Mouse (Mus musculus): ENCODE data around the gene Defb6. TPM values are rescaled to one million over a fixed set of nuclear protein-coding genes. Genes with fewer than 3 reads are reported as not detected.

Gene Defb6
- polyA plus RNA-seq (2016; fragmentation: Nextera tagmentation; extraction: Ambion mirVana) = not detected in 2 replicates

DNA sequence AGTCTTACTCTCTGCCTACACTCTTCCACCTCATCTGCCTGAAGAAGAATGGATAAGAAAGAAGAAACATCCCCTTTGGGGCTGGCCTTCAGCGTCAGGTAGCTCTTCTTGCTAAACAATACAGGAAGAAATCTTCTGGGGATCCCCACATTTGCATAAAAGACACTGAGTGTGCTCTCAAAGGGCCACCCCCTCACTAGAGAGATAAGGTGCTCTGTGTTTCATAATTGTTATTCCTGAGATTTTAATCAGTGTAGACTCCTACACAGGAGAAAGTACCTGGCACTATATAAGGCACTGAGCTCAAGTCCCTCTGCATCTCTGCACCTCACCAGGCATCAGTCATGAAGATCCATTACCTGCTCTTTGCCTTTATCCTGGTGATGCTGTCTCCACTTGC is at the start of gene Defb6:
Gene Defb6, plus strand, starts transcription at position 318 of the 400 bp plus-strand sequence.
- no peaks in the 10 kb centered on the region for H3K4me1 ChIP-seq
- ATAC-seq (ENCODE audit: low FRiP score, low read depth) = no peak
- WGBS = 61% methylated on average over 1 of the region's 1 CpGs

GRCm38 (mm10) chr8:19238101-19238500 is 12.8 kb downstream of the Defb6 start:
- Histone ChIP-seq H3K36me3 (no peaks in the 10 kb centered on the region), H3K9me3 (no peaks in the 10 kb centered on the region), H3K4me2 (replicated peaks) (no peak overlapping the region), H3K27ac (no peak overlapping the region), H3K4me1 (no peaks in the 10 kb centered on the region), H3K9ac (no peak overlapping the region), H3K27me3 (replicated peaks) (no peaks in the 10 kb centered on the region), H3K4me3 (no peak overlapping the region)
- no peak for ATAC-seq (ENCODE audit: low FRiP score, low read depth)
- 65% methylated on average over 1 of the region's 1 CpGs for WGBS

More for the DNA sequence above, at the start of gene Defb6:
- H3K4me3 ChIP-seq = no peak within 1 kb of the TSS
- H3K36me3 ChIP-seq = no peaks in the 10 kb centered on the region
- no peak within 1 kb of the TSS for H3K4me2 ChIP-seq (replicated peaks)
- H3K9me3 ChIP-seq = no peaks in the 10 kb centered on the region
- H3K9ac ChIP-seq = no peak within 1 kb of the TSS
- H3K27me3 ChIP-seq (replicated peaks) = no peaks in the 10 kb centered on the region
- H3K27ac ChIP-seq = no peak within 1 kb of the TSS

DNA sequence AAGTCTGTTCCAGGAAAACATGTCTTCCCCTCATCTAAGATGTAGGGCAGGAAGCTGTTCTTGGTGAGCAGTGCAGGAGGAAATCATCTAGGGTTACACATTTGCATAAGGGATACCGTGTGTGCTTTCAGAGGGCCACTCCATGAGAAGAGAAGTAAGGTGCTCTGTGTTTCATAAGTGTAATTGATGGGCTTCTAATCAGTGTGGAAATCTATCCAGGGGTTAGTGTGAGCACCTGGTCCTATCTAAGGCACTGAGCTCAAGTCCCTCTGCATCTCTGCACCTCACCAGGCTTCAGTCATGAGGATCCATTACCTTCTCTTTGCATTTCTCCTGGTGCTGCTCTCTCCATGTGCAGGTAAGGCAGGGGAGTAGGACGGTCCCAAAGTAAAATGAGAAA is 14.3 kb downstream of the Defb6 start, which contains the start of gene Defb46:
Gene Defb46, plus strand, starts transcription at position 301 of the 400 bp plus-strand sequence.
- H3K27ac ChIP-seq = no peak within 1 kb of the TSS
- no peak for ATAC-seq (ENCODE audit: low FRiP score, low read depth)
- no peak within 1 kb of the TSS for H3K4me3 ChIP-seq
- no peaks in the 10 kb centered on the region for H3K4me1 ChIP-seq
- H3K36me3 ChIP-seq = no peaks in the 10 kb centered on the region
- 89% methylated on average over 2 of the region's 2 CpGs for WGBS
- 0 out of 2 replicates have a peak, but pooled peaks cover 7% of the 10 kb centered on the region for H3K9me3 ChIP-seq
- H3K27me3 ChIP-seq (replicated peaks) = no peaks in the 10 kb centered on the region
- no peak within 1 kb of the TSS for H3K4me2 ChIP-seq (replicated peaks)
- H3K9ac ChIP-seq = no peak within 1 kb of the TSS

DNA sequence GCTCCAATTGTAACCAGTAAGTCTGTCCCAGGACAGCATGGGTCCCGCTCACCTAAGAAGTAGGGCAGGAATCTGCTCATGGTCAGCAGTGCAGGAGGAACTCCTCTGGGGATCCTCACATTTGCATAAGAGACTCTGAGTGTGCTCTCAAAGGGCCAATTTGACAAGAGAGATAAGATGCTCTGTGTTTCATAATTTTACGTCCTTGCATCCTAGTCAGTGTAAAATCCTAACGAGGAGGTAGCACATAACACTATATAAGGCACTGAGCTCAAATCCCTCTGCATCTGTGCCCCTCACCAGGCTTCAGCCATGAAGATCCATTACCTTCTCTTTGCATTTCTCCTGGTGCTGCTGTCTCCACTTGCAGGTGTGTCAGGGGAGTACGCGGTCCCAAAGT is 22.0 kb downstream of the Defb6 start, which contains the start of gene Defb5:
Gene Defb5, plus strand, starts transcription at position 301 of the 400 bp plus-strand sequence.
- no peak within 1 kb of the TSS for H3K4me3 ChIP-seq
- no peaks in the 10 kb centered on the region for H3K27me3 ChIP-seq (replicated peaks)
- no peak within 1 kb of the TSS for H3K4me2 ChIP-seq (replicated peaks)
- H3K4me1 ChIP-seq = no peaks in the 10 kb centered on the region
- ATAC-seq (ENCODE audit: low FRiP score, low read depth) = no peak
- 91% methylated on average over 5 of the region's 5 CpGs for WGBS
- 0 out of 2 replicates have a peak, but pooled peaks cover 11% of the 10 kb centered on the region for H3K9me3 ChIP-seq
- no peak within 1 kb of the TSS for H3K9ac ChIP-seq
- H3K36me3 ChIP-seq = no peaks in the 10 kb centered on the region
- H3K27ac ChIP-seq = no peak within 1 kb of the TSS

GRCm38 (mm10) chr8:19258136-19258535 is 32.9 kb downstream of the Defb6 start:
- Histone ChIP-seq H3K27ac (no peak overlapping the region), H3K4me2 (replicated peaks) (no peak overlapping the region), H3K9me3 (peaks cover 3% of the 10 kb centered on the region; the same call in 1 of the 2 replicates), H3K27me3 (replicated peaks) (no peaks in the 10 kb centered on the region), H3K4me3 (no peak overlapping the region), H3K9ac (no peak overlapping the region), H3K4me1 (no peaks in the 10 kb centered on the region), H3K36me3 (no peaks in the 10 kb centered on the region)
- no peak for ATAC-seq (ENCODE audit: low FRiP score, low read depth)

GRCm38 (mm10) chr8:19259667-19260066 is 34.4 kb downstream of the Defb6 start:
- Histone ChIP-seq H3K4me2 (replicated peaks) (no peak overlapping the region), H3K9ac (no peak overlapping the region), H3K36me3 (no peaks in the 10 kb centered on the region), H3K4me1 (no peaks in the 10 kb centered on the region), H3K4me3 (no peak overlapping the region), H3K9me3 (peaks cover 3% of the 10 kb centered on the region; the same call in 1 of the 2 replicates), H3K27ac (no peak overlapping the region), H3K27me3 (replicated peaks) (no peaks in the 10 kb centered on the region)
- 47% methylated on average over 3 of the region's 3 CpGs for WGBS
- no peak for ATAC-seq (ENCODE audit: low FRiP score, low read depth)

Other genes with a start within 250 kb of the Defb6 start
- not detected in 2 replicates for gene Defb40, start 247.2 kb upstream of the Defb6 start, polyA plus RNA-seq (2016; fragmentation: Nextera tagmentation; extraction: Ambion mirVana)
- gene Defb37, start 234.4 kb upstream of the Defb6 start, polyA plus RNA-seq (2016; fragmentation: Nextera tagmentation; extraction: Ambion mirVana) = not detected in 2 replicates
- gene Defb38, start 198.9 kb upstream of the Defb6 start, polyA plus RNA-seq (2016; fragmentation: Nextera tagmentation; extraction: Ambion mirVana) = not detected in 2 replicates
- not detected in 2 replicates for gene Defb39, start 160.7 kb upstream of the Defb6 start, polyA plus RNA-seq (2016; fragmentation: Nextera tagmentation; extraction: Ambion mirVana)
- not detected in 2 replicates for gene Defb12, start 110.6 kb upstream of the Defb6 start, polyA plus RNA-seq (2016; fragmentation: Nextera tagmentation; extraction: Ambion mirVana)
- not detected in 2 replicates for gene Defb34, start 101.7 kb upstream of the Defb6 start, polyA plus RNA-seq (2016; fragmentation: Nextera tagmentation; extraction: Ambion mirVana)
- gene Gm45826, start 84.7 kb upstream of the Defb6 start, polyA plus RNA-seq (2016; fragmentation: Nextera tagmentation; extraction: Ambion mirVana) = not detected in 2 replicates
- gene Defb14, start 31.1 kb upstream of the Defb6 start, polyA plus RNA-seq (2016; fragmentation: Nextera tagmentation; extraction: Ambion mirVana) = not detected in 2 replicates
- gene Defb4, start 26.8 kb upstream of the Defb6 start, polyA plus RNA-seq (2016; fragmentation: Nextera tagmentation; extraction: Ambion mirVana) = not detected in 2 replicates
- gene Defb46, start 14.4 kb downstream of the Defb6 start, polyA plus RNA-seq (2016; fragmentation: Nextera tagmentation; extraction: Ambion mirVana) = not detected in 2 replicates
- gene Defb5, start 22.1 kb downstream of the Defb6 start, polyA plus RNA-seq (2016; fragmentation: Nextera tagmentation; extraction: Ambion mirVana) = not detected in 2 replicates
- gene Defb3, start 67.9 kb downstream of the Defb6 start, polyA plus RNA-seq (2016; fragmentation: Nextera tagmentation; extraction: Ambion mirVana) = not detected in 2 replicates
- not detected in 2 replicates for gene Defb8, start 222.1 kb downstream of the Defb6 start, polyA plus RNA-seq (2016; fragmentation: Nextera tagmentation; extraction: Ambion mirVana)